Mouse (Mus musculus) lung, postnatal 14 days (tissue): ENCODE measurements around the gene Rab38.

Source experiments
- DNase-seq: peaks from one replicate; pipeline ENCODE4 v3.0.0; 2021

The Rab38 gene

DNA sequence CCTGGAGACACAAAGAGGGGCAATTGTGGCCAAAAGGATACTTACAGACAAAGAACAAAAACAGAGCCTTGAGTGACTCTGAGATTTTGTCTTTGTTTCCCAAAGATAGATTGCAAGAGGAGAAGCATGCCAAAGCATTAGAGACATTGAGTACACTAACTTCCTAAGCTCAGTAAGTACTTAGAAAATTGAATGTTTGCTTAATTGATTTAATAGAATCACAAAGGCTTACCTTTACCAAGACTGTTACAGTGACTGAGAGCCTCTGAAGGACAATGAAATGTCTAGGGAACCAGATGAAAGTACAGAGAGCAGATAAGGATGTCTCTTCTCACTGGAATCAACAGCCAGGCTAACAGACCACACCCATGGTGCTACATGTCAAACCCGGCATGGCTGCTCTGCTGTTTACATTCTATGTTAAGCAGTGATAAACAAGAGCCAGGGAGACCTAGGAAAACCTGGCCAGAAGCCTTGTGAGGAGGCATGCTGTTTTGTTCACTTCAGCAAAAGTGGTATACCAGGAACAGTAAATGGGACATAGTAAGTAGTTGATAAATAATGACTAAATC, 97.1 kb downstream of the Rab38 start:
- DNase-seq: peak; percentile 35

DNA sequence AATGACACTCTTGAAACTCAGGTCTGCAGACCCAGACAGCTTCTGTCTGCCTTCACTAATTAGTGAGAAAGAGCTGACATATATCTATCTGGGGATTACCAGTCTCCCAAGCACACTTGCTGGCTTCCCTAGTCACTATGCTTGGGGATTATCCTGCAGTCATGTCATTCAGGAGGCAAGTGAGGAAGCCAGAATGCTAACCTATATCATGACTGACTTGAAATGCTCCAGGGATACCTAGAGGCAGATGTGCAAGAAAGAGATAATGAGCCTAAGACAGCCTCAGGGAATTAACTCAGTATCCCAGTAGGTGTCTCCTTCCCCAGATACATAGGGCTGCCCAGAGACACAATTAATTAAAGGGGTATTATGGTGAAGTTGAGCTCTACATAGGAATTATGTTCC, 106.1 kb downstream of the Rab38 start:
- no peak for DNase-seq

DNA sequence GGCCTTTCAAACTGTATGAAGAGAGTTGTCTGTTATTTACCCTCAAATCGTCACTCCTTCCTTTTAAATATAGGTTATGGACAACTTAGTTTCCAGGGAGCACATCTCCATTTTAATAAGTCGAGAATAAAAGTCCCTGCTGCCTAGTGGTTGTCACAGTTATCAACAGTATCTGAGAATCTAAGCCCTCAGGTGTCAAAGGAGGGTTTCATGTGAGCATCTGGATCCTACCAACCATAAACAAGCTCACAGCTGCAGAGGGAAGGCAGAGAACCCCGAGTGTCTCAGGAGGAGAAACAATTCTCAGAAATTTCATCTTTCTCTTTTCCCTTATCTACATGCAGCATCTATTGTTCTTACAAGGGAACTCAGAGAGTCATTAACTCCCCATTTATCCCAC, 106.7 kb downstream of the Rab38 start:
- no peak for DNase-seq
